Mouse (Mus musculus): ENCODE data around the gene Tiam1.

The Tiam1 gene

DNA sequence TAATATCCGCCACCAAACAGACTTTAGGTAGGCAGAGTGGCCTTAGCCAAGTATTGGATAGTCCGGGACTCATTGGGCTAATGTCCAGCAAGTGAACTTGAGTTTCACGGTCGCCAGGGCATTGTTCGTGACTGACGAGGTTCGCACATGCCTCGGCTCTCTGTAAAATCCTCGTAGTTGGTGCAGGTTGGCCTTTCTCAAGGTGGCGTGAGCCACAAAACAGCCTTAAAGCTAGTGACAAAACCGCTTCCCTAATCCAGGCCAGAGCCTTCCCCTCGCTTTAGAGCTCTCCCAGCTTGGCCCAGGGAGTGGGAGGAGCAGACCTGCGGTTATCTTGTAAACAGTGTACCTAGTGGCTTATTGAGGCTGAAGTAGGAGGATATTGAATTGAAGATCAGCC lies 972 bp upstream of the Tiam1 start:
- DNase-seq (ENCODE audit: low read depth, low spot score): no peak

DNA sequence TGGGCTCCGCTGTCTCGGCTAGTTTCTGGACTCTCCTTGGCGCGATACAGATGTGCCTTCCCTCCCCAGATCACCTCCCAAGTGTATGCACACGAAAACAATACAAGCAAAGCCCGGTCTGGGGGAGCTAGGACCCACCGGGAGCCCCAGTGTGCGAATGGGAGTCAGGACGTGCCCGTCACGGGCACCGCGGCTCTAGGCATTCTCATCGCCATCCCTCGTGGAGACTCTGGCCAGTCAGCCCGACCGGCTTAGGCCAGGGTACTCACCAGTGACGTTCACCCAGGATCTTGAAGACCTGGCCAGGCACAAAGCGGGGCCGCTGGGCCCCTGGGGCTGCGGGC lies 181 bp downstream of the Tiam1 start:
- no peak for DNase-seq (ENCODE audit: low read depth, low spot score)

DNA sequence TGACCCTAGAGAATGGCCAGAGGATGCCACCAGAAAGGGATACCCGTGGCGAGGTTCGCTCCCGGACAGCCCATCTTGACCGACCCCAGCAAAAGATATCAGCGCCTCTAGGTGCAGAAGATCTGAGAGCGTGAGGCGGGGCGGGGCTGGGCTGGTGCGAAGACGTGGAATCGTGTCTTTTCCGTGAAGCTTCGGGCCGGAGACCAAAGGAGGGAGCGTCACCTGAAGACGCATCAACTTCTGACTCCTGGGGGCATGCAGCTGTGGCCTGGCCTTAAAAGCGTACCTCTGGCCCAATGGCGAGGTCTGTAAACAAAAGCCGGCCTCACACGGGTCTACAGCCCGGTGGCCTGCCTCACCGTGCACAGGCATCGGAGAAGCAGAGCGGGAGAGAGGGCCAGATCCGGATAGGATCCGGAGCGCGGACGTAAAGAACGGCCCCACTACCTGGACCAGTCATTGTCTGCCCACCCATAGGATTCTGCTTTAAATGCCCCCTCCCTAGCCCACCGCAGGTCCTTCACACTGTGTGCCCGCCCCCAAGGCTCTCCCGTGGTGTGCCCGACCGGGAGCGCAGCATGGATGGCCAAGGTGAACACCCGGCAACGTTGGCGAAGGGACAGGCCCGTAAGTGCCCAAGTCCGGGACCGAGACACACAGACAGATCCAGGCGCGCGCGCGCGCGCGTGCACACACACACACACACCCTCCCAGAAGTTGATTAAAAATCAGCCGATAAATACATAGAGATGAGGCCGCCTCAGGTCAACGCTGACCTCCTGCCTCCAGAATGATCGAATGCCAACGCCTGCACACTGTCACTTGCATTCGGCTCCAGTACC lies 774 bp downstream of the Tiam1 start:
- no peak for DNase-seq (ENCODE audit: low read depth, low spot score)

DNA sequence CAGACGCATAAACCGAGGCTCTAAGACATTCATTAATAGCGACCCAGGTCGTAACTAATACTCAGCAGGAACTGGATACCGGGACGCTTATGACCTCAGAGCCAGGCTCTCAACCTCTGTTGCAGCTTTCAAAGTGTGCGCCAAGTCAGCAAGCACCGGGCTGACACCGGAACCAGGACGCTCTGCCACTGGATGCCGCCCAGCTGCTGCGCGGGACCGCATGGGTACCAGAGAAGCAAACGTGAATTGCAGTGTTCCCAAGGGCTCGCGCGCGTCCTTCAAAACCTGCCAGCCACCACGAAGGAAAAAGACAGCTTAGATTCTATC lies 1.4 kb downstream of the Tiam1 start:
- DNase-seq (ENCODE audit: low read depth, low spot score): no peak

DNA sequence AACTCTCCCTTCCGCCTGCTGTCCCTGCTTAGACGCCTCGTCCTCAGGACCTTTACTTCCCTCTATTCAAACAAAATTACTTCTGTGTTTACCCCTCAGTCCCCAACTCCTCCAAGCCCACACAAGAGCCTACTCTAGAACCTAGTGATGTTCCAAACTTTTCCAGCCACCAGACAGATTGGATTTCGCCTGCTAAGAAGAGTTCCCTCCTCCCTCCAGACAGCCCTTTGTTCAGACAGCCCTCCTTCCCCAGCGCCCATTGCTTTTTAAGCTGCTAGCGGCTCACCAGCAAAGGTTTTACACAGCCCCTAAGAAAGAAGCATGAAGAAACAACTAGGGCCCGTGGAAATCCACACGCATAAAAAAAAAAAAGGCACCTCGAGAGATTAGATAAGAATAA lies 2.0 kb downstream of the Tiam1 start:
- DNase-seq (ENCODE audit: low read depth, low spot score): no peak

DNA sequence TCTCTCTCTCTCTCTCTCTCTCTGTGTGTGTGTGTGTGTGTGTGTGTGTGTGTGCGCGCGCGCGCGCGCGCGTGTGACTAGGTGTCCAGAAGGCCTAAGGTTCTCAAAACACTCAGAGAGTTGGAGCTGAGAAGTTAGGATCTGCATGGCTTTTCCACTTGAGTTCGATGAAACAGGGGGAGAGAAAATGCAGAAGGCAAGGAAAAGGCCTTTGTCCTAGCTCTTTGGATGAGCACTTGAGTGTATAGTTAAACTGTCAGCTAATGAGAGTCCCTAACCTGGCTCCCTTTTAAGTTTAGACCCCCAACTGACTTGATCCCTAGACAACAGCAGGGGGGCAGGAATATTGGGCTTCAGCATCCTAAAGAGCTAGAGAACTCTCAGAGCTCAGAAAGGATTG lies 3.0 kb downstream of the Tiam1 start:
- no peak for DNase-seq (ENCODE audit: low read depth, low spot score)

DNA sequence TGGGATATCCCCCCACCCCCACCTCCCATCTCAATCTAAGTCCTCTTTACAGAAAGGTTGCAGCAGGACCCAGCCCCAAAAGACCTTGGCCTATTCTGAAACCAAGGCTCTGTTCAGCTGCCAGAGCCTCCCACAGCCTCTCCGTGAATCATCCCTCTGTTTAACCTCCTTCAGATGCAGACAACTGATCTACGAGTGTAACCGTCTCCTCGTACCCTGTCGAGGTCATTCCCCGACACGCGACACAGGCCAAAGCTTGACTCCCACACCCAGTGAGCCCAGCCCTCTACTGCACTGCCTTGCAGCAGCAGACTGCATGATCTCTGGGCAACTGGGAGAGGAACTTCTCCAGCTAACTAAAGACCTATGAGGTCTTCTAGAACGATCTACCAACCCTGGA lies 3.9 kb downstream of the Tiam1 start:
- DNase-seq (ENCODE audit: low read depth, low spot score): no peak

DNA sequence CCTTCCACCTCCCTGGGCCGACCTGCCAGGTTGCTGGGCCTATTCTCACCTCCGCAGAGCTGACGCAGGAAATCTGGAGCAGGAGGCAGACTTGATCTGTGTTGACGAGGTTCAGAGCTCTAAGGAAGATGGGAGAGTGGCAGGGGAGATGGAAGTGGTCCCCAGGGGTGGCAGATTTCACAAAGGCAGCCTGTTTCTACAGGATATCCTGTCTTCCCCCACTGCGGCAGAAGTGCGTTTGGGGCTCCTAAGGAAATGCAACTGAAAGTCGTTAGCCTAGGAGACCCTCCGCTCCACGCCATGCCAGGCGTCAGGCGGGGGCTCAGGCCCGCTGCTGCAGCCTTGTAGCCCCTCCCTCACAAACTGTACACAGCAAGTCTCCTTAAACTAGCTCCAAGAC lies 5.4 kb downstream of the Tiam1 start:
- DNase-seq (ENCODE audit: low read depth, low spot score): no peak

DNA sequence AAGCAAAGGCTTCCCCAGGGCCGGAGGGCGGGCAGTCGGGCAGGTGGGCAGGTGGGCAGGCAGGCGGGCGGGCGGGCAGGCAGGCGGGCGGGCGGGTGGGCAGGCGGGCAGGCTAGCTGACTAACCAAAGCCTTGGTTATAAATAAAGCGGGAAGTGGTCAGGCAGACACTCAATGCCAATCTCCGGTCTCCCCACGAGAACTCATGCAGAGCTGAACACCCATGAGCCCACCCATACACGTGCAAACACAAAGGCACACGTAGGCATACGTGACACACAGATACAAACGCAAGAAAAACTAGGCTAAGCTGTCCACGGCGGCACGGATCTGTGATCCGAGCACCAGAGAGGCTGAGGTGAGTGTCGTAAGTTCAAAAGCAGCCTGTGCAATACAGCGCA lies 6.4 kb downstream of the Tiam1 start:
- no peak for DNase-seq (ENCODE audit: low read depth, low spot score)

DNA sequence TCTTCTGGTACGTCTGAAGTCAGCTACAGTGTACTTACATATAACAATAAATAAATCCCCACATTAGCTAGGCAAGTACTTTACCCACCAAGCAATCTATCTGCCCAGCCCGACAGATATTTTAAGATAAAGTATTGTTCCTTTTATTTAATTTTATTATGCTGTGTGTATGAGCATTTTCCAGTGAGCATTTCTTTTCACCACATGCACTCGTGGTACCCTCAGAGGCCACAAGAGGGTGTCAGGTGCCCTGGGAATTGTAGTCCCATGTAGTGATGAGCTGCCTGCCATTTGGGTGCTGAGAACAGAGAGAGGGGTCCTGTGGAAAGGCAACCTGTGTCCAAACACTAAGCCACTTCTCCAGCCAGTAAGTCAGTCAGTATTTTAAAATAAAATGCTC lies 8.0 kb downstream of the Tiam1 start:
- no peak for DNase-seq (ENCODE audit: low read depth, low spot score)

DNA sequence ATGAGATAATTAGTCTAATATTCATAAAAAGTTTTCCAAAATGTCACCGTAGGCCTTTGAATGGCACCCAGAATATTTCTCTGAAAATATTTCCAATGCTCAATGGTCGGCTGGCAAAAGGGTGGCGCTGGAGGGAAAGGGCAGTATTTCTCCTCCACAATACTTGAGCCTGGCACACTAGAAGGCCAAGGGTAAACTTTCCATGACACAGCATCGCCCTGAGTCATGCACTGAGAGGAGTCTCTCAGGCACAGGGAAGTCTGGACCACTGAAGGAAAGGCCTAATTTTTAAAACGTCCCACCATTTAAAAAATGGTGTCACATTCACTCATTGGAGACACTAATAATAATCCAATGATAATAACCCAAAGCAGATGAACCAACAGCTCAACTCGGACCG lies 9.2 kb downstream of the Tiam1 start:
- no peak for DNase-seq (ENCODE audit: low read depth, low spot score)

DNA sequence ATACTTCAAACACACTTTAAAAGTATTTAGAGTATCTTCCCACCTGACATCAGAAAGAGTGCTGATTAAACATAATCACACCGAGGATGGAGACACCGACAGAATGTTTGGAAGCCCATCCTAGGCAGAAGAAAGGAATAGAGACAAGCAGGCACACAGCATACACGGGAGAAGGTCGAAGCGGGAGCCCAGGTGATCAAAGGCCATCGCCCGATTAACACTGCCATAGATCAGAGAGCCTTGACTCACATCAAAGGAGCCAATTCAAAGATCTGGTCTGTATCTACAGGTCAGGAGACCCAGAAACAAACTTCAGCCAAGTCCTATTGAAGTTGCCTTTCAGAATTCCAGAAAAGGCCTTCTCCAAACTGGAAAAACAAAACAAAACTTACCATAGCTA lies 10.8 kb downstream of the Tiam1 start:
- DNase-seq (ENCODE audit: low read depth, low spot score): no peak

DNA sequence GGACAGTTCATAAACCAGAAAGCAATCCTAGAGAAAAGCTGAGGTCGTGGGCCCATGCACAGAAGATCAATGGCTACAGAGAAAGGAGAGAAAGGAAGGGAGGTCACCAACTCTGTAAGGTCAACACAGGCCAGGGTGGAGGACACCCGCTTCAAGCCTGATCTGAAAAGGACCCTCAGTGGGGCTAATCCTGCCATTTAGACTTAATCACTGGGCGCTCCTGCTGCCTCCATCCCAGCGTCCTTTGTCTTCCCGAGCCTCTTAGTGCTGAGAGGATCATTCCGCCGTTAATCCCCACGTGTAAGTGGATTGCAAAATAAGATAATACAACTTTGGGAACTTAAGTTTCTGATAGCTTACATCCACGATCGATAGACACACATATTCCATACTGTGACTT lies 11.2 kb downstream of the Tiam1 start:
- no peak for DNase-seq (ENCODE audit: low read depth, low spot score)

DNA sequence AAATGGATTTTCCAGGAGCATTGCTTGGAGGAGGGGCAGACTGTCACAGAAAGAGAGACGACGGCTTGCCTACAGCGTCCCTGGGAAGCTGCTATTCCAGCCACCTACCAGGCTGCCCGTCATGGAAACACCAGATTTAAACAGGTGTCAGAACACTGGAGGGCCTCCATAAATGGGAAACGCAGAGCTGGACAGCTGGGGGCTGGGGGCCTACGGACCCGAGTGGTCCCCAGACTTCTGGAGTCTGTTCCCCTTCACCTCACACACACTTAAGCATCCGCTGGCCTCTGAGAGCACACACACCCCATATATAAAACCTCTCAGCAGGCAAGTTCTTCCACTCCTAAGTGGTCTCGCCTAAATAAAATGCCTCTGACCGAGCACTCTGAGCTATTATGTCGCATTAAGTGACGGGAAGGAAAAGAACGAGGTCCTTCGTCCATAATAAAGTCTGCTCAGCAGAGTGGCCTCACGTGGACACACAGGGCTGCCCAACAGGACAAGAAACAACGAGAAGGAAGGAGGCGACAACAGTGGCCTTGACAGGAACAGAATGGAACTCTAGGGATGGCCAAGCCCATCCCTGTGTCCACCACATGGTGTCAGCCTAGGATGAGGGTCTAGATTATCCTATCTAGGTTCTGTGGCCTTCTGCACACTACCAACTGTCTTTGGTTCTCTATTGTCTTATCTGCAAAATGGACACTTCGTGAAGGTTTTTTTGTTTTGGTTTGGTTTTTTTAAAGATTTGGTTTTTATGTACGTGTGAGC lies 14.6 kb downstream of the Tiam1 start:
- DNase-seq (ENCODE audit: low read depth, low spot score): no peak

DNA sequence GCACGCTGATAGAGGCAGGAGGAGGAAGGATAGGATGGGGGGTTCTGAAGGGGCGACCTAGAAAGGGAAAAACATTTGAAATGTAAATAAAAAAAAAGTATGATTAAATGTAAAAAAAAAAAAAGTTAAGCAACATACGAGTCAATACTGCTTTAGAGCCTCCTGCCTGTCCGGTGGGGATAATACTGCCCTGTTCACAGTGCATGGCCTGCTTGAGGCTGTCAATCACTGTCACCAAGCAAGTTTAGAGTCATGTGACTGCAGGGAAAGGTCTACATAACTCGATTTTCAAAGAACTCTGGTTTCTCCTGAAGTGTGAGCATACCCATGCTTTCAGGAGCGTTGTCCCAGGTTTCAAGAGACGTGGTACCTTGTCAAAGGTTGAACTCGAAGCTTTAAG lies 15.2 kb downstream of the Tiam1 start:
- DNase-seq (ENCODE audit: low read depth, low spot score): no peak

DNA sequence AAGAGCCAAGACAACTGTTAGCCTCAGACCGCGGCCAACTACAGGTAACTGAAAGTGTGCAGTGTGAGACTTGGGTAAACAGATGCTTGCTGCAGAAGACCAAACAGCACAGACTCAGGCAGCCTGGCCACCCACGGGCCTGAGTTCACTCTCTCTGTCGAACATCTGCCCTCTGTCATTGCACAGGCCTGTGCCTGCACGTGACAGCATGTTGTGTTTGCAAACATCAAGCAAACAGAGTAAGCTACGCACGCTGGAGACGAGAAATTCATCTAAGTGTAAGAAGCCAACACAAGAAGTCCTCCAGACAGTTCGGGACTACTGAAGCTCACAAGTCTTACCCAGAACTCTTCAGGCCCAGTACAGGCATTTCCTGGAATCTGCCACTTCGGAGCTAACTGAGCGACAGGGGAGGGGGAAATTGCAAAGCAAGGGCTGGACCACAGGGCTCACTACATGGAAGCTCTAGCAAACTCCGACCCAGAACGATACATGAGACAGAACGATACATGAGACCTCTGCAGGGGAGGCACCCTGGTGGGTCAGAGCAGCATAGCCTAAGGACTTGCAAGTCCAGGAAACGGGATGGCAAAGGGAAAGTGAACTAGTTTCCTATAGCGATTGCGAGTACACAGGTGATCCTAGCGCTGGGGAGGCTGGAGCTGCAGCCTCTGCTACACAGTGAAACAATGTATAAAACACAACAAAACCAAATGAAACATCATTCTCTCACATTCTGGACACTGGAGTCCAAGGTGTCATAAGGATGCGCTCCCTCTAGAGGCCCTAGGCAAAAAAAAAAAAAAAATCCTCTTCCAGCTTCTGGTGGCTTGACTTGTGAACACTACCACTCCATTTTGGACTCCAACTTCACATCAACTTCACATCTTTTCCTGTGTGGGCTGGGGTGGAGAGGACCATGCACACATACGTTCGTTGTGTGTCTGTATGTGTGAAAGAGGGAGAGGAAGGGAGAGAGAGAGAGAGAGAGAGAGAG lies 18.0 kb downstream of the Tiam1 start:
- peak; percentile 37 for DNase-seq (ENCODE audit: low read depth, low spot score)

DNA sequence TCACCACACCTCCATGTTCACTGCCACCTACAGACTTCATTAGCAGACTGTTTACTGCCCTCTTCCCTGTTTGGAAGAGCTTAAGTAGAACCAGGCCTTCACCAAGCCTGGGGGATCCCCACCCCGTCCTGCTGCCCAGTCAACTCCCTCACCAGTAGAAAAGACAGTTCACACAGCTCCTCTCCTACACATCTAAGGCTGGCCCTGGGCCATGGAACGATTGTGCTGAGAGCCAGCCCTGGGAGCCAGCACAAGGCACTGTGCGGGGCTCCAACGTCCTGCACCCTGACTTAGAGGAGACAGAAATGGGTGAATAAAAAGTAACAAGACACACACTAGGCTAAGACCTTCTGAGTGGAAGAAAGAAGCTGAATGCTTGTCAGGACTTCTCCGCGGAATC lies 20.5 kb downstream of the Tiam1 start:
- no peak for DNase-seq (ENCODE audit: low read depth, low spot score)

DNA sequence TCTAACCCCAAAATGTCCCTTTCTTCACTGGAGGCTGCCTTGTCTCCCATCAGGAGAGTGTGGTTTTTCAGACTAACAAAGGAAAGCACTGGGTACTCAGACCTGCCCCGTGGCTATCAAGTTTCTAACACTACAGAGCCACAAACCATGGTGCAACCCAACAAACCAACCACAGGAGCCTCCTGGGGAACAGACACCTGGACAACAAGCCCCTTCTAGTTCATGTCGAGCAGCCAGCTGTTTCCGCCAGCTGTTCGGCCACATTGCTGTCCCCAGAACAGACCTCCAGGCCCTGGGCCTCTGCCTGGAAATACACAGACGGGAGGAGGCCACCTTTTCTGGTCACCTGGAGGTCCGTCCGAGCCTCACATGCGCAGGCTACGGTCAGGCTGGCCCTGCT lies 21.1 kb downstream of the Tiam1 start:
- no peak for DNase-seq (ENCODE audit: low read depth, low spot score)

DNA sequence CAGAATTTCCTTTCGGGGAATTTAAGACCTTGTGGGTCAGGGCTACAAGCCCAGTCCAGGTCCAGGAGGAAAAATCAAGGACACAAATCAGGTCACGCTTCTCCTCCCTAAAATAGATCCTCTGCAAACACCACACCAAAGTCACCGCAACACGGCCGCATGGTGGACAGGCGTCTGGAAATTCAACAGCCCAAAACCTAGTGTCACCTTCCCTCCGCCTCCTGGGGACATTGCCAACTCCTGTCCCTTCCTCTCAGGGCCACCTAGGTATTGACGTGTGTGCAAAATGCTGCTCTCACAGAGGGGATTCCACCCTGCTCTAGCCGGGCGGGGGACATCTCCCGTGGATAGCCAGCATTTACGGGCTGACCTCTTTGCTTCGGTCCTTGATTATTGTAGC lies 21.8 kb downstream of the Tiam1 start:
- no peak for DNase-seq (ENCODE audit: low read depth, low spot score)

DNA sequence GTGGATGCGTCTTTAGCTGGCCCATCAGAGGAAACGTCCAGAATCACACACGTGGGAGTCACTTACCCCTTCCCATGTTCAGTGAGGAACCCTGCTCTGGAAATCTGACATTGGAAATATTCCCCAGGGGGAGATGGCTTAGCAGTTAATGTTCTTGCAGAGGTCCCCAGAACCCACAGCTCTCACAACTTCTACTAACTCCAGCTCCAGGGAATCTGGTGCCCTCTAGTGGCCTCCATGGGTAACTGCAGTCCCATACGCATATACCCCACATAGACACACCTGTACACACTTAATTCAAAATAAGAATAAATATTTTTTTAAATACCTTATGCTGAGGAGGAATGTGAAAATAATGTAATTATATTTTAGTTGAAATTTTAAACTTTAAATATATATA lies 23.6 kb downstream of the Tiam1 start:
- peak; percentile 72 for DNase-seq (ENCODE audit: low read depth, low spot score)

DNA sequence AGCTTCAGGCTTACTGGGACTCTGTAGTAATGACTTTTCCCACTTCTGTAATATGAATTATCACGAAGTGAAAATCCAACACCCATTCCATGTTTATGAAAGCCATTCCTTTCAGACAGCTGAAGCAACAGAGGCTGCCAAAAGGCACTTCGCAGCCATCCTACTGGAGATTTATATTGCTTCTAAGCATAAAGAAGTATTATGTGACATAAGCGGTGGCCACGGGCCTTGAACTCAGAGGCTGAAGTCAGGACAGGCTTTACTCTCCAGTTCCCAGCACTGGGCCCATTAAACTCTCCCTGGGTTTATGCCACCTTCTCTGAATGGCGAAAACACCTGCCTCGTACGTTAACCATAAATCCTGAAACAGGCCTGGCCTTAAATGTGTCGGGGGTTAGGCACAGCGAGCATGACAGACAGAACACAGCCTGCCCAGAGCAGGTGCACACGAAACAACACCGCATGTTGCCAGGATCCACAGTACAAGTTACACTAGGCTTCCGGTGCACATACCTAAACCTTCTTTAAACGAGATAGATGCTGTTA lies 26.9 kb downstream of the Tiam1 start:
- DNase-seq (ENCODE audit: low read depth, low spot score): no peak

DNA sequence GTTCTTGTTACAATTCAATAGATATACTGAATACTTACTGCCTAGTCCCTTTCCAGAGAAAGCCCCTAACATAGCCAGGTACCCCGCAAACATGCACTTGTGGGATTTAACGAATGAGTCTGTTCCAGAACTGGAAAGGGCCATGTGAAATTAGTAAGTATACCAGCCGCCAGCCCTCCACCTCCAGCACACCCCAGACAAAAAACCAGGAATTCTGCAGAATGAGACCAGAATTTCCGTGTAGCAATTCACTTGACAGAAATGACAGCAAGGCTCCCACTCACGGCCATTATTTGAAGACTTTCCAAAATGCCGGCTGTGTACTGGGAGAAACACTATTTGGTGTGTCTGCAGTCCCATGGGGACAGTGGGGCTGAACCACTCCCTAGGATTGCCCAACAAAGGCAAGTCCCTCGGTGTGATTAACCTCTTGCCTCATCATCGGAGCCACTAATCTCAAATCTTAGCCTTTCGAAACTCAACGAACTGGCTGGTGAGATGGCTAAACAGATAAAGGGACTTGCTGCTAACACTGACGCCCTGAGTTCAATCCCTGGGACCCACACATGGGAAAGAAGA lies 30.9 kb downstream of the Tiam1 start:
- no peak for DNase-seq (ENCODE audit: low read depth, low spot score)
